Mouse (Mus musculus): Measurements from ENCODE around the gene Glipr1. TPM values are rescaled to one million over a fixed set of nuclear protein-coding genes. Genes with fewer than 3 reads are reported as not detected.

Glipr1 gene
- polyA plus RNA-seq, 1 experiment = 1.0 TPM

GRCm38 (mm10) chr10:111999765-112000164 is 2.7 kb downstream of the Glipr1 start:
- Histone ChIP-seq H3K27ac (ENCODE audit: insufficient read depth, low read length) (no peak overlapping the region), H3K4me3 (ENCODE audit: insufficient read depth, low read length) (no peak overlapping the region)
- no peak for TF ChIP-seq POLR2A (IDR thresholded peaks at IDR 0.05; ENCODE audit: extremely low read depth, insufficient read depth, low read length)
- TF ChIP-seq CTCF (IDR thresholded peaks at IDR 0.05; ENCODE audit: extremely low read depth, insufficient read depth, low read length) = no peak

GRCm38 (mm10) chr10:111997671-111998070 is 4.8 kb downstream of the Glipr1 start:
- TF ChIP-seq CTCF (IDR thresholded peaks at IDR 0.05; ENCODE audit: extremely low read depth, insufficient read depth, low read length) (no peak), POLR2A (IDR thresholded peaks at IDR 0.05; ENCODE audit: extremely low read depth, insufficient read depth, low read length) (no peak)

More at GRCm38 (mm10) chr10:111999765-112000164, 2.7 kb downstream of the Glipr1 start:
- H3K4me1 ChIP-seq (ENCODE audit: control insufficient read depth, insufficient read depth, low read length) = no peaks in the 10 kb centered on the region

DNA sequence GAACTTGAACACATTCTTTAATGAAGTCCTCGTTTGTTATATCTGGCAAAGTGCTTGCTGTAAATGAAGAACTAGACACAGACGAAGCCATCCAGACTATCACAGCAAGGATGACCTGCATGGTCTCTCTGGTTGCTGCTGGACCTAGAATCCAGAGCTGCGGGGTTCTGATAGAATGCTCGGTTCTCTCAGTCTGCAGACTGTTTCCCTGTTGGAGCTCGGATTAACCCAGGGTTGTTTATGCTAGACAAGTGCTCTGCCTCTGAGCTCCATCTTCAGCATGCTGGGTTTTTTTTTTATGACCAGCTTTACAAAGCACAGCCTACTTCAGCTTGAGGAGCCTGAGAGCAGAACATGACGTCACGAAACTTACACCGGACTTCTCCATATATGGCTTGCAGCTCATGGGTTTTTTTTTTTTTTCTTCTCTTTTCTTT is 5.5 kb downstream of the Glipr1 start:
- Histone ChIP-seq H3K27ac (ENCODE audit: insufficient read depth, low read length) (no peak overlapping the region), H3K4me3 (ENCODE audit: insufficient read depth, low read length) (no peak overlapping the region), H3K4me1 (ENCODE audit: control insufficient read depth, insufficient read depth, low read length) (no peaks in the 10 kb centered on the region)
- TF ChIP-seq POLR2A (IDR thresholded peaks at IDR 0.05; ENCODE audit: extremely low read depth, insufficient read depth, low read length) = no peak
- TF ChIP-seq CTCF (IDR thresholded peaks at IDR 0.05; ENCODE audit: extremely low read depth, insufficient read depth, low read length) = no peak

More at GRCm38 (mm10) chr10:111997671-111998070, 4.8 kb downstream of the Glipr1 start:
- Histone ChIP-seq H3K4me3 (ENCODE audit: insufficient read depth, low read length) (no peak overlapping the region), H3K27ac (ENCODE audit: insufficient read depth, low read length) (no peak overlapping the region), H3K4me1 (ENCODE audit: control insufficient read depth, insufficient read depth, low read length) (no peaks in the 10 kb centered on the region)

GRCm38 (mm10) chr10:111996549-111996904 is 5.9 kb downstream of the Glipr1 start:
- TF ChIP-seq POLR2A (IDR thresholded peaks at IDR 0.05; ENCODE audit: extremely low read depth, insufficient read depth, low read length) = no peak
- TF ChIP-seq CTCF (IDR thresholded peaks at IDR 0.05; ENCODE audit: extremely low read depth, insufficient read depth, low read length) = no peak
- no peaks in the 10 kb centered on the region for H3K4me1 ChIP-seq (ENCODE audit: control insufficient read depth, insufficient read depth, low read length)
- H3K4me3 ChIP-seq (ENCODE audit: insufficient read depth, low read length) = no peak overlapping the region
- no peak overlapping the region for H3K27ac ChIP-seq (ENCODE audit: insufficient read depth, low read length)

DNA sequence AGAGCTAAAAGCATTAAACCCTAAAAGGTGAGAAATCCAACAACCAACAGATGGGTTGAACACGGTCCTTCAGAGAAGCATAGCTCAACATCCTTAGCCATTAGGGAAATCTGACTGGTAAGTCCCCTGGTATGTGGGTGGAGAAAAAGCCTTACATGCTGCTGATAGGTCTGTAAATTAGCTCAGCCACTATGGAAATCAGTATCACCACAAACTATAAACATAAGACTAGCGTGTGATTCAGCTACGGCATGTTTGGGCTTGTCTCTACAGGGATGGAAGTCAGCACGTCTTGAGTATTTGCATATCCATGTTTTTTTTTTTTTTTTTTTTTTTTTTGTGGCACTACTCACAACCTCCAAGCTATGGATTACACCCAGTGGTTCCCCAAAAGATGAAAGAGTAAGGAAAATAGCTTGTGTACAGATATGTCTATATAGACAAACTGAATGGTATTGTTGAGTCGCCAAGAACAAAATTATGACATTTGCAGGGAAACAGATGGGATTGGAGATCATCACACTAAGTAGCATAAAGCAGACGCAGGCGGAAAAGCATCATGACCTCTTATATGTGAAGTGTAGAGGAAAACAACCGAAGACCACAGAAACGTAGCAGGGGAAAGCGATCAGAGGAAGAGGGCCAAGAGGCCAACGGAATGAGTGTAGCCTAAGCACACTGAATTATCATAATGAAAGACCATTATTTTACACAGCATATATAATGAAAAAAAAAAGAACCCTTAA is 6.5 kb downstream of the Glipr1 start:
- TF ChIP-seq POLR2A (IDR thresholded peaks at IDR 0.05; ENCODE audit: extremely low read depth, insufficient read depth, low read length) (no peak), CTCF (IDR thresholded peaks at IDR 0.05; ENCODE audit: extremely low read depth, insufficient read depth, low read length) (no peak)
- H3K27ac ChIP-seq (ENCODE audit: insufficient read depth, low read length) = no peak overlapping the region
- H3K4me3 ChIP-seq (ENCODE audit: insufficient read depth, low read length) = no peak overlapping the region
- H3K4me1 ChIP-seq (ENCODE audit: control insufficient read depth, insufficient read depth, low read length) = no peaks in the 10 kb centered on the region

GRCm38 (mm10) chr10:111986453-111986852 is 16.0 kb downstream of the Glipr1 start:
- no peak overlapping the region for H3K4me3 ChIP-seq (ENCODE audit: insufficient read depth, low read length)
- no peaks in the 10 kb centered on the region for H3K4me1 ChIP-seq (ENCODE audit: control insufficient read depth, insufficient read depth, low read length)
- no peak for TF ChIP-seq CTCF (IDR thresholded peaks at IDR 0.05; ENCODE audit: extremely low read depth, insufficient read depth, low read length)
- no peak for TF ChIP-seq POLR2A (IDR thresholded peaks at IDR 0.05; ENCODE audit: extremely low read depth, insufficient read depth, low read length)
- no peak overlapping the region for H3K27ac ChIP-seq (ENCODE audit: insufficient read depth, low read length)

GRCm38 (mm10) chr10:111983070-111983469 is 19.4 kb downstream of the Glipr1 start:
- Histone ChIP-seq H3K27ac (ENCODE audit: insufficient read depth, low read length) (no peak overlapping the region), H3K4me3 (ENCODE audit: insufficient read depth, low read length) (no peak overlapping the region), H3K4me1 (ENCODE audit: control insufficient read depth, insufficient read depth, low read length) (no peaks in the 10 kb centered on the region)
- no peak for TF ChIP-seq CTCF (IDR thresholded peaks at IDR 0.05; ENCODE audit: extremely low read depth, insufficient read depth, low read length)
- TF ChIP-seq POLR2A (IDR thresholded peaks at IDR 0.05; ENCODE audit: extremely low read depth, insufficient read depth, low read length) = no peak

- TF ChIP-seq POLR2A (IDR thresholded peaks at IDR 0.05; ENCODE audit: extremely low read depth, insufficient read depth, low read length) (no peak), CTCF (IDR thresholded peaks at IDR 0.05; ENCODE audit: extremely low read depth, insufficient read depth, low read length) (peak; percentile 87)
- Histone ChIP-seq H3K27ac (ENCODE audit: insufficient read depth, low read length) (no peak overlapping the region), H3K4me3 (ENCODE audit: insufficient read depth, low read length) (no peak overlapping the region), H3K4me1 (ENCODE audit: control insufficient read depth, insufficient read depth, low read length) (no peaks in the 10 kb centered on the region; the same call in 1 of the 2 replicates)
Measured at GRCm38 (mm10) chr10:111977584-111977983, 24.8 kb downstream of the Glipr1 start.

- TF ChIP-seq CTCF (IDR thresholded peaks at IDR 0.05; ENCODE audit: extremely low read depth, insufficient read depth, low read length) (no peak), POLR2A (IDR thresholded peaks at IDR 0.05; ENCODE audit: extremely low read depth, insufficient read depth, low read length) (peak; percentile 77)
- peak within 1 kb of the TSS; percentile 97 for H3K4me3 ChIP-seq (ENCODE audit: insufficient read depth, low read length)
- H3K27ac ChIP-seq (ENCODE audit: insufficient read depth, low read length) = peak within 1 kb of the TSS; percentile 76
- H3K4me1 ChIP-seq (ENCODE audit: control insufficient read depth, insufficient read depth, low read length) = no peaks in the 10 kb centered on the region; the same call in 1 of the 2 replicates
Measured at GRCm38 (mm10) chr10:111972542-111973361, 29.7 kb downstream of the Glipr1 start, which contains the start of gene Krr1. TSS of gene Krr1 (plus strand) at chr10:111972664.

All from cortical plate, adult 2 months (tissue).